Mouse (Mus musculus) liver, adult 2 months (tissue): Measurements from ENCODE around the gene Zc3h12a. TPM values are rescaled to one million over a fixed set of nuclear protein-coding genes. Genes with fewer than 3 reads are reported as not detected.

Experiments used
- DNase-seq: peaks from one replicate; pipeline ENCODE4 v3.0.0-alpha.2; 2011; ENCODE audit warnings: low read depth, low spot score; ENCODE audit errors: extremely low read depth
- H3K27ac ChIP-seq: fragments of 200-500 bp; replicated peaks from 2 replicates; pipeline ENCODE4 v1.5.1; 2012; ENCODE audit warnings: low read depth, mild to moderate bottlenecking, control low read depth, inconsistent platforms, low read length; ENCODE audit not compliant: insufficient read depth
- H3K27me3 ChIP-seq: fragments of 200-500 bp; 2 replicates; pipeline ENCODE4 v1.6.1; 2012; ENCODE audit warnings: mild to moderate bottlenecking, moderate library complexity, low read length, inconsistent platforms; ENCODE audit not compliant: control insufficient read depth, insufficient read depth
- H3K36me3 ChIP-seq: fragments of 200-500 bp; 2 replicates; pipeline ENCODE4 v1.6.1; 2012; ENCODE audit warnings: low read length, inconsistent platforms; ENCODE audit not compliant: control insufficient read depth, insufficient read depth
- H3K4me1 ChIP-seq: fragments of 200-500 bp; 2 replicates; pipeline ENCODE4 v1.6.1; 2011; ENCODE audit warnings: low read length; ENCODE audit not compliant: control insufficient read depth, insufficient read depth
- H3K4me3 ChIP-seq: fragments of 200-500 bp; 2 replicates; pipeline ENCODE4 v1.5.1; 2011; ENCODE audit warnings: low read depth, mild to moderate bottlenecking, control low read depth, low read length, moderate library complexity; ENCODE audit not compliant: insufficient read depth
- H3K79me2 ChIP-seq: fragments of 200-500 bp; 2 replicates; pipeline ENCODE4 v1.6.1; 2012; ENCODE audit warnings: inconsistent platforms, mild to moderate bottlenecking, low read length, moderate library complexity; ENCODE audit not compliant: control insufficient read depth, insufficient read depth
- H3K9ac ChIP-seq: fragments of 200-500 bp; 2 replicates; pipeline ENCODE4 v1.6.1; 2012; ENCODE audit warnings: low read depth, mild to moderate bottlenecking, control low read depth, inconsistent platforms, low read length
- CTCF ChIP-seq: fragments of 200-500 bp; IDR thresholded peaks from 2 replicates; pipeline ENCODE4 v1.5.1; 2011; ENCODE audit warnings: low read depth, low read length, control low read depth
- POLR2A ChIP-seq: fragments of 200-500 bp; IDR thresholded peaks from 2 replicates; pipeline ENCODE4 v1.6.1; 2011; ENCODE audit warnings: low read length, control low read depth; ENCODE audit not compliant: insufficient read depth; ENCODE audit errors: extremely low read depth
- WGBS: fragments of 180-500 bp; shearing (Covaris S2); methylation state at CpG from one replicate; pipeline ENCODE4 v1.1.7; 2018; 5-methylcytosine and 5-hydroxymethylcytosine counted together
- polyA plus RNA-seq: library from polyadenylated mRNA; depleted of rRNA; stranded (reverse); fragments of >200 nt; gene quantifications from 2 replicates; pipeline ENCODE4 v1.2.3, GENCODE M21; 2012
- total RNA-seq: library from RNA; depleted of rRNA; stranded (reverse); fragments of >200 nt; gene quantifications from 2 replicates; pipeline ENCODE4 v1.2.3, GENCODE M21; 2014

Gene Zc3h12a
- total and polyA plus RNA-seq, 2 experiments, result 0.74 to 3.0 TPM

DNA sequence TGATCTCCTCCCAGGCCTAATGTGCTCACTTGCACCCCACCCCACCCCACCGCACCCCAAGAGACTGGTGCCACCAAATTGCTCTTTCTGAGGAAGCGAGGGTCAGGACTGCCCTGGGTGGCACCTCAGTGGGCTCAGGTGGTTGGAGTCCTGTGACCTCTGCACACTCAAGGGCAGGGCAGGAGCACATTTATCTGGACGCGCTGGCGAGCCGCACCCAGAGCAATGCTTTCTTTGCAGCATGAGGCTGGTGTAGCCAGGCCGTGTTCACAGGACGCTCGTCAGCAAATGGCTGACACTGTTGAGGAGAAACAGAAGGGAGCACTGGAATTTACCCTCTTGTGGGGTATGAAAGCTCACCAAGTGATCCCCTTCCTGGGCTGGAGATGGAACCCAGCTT lies 22.3 kb downstream of the Zc3h12a start:
- H3K4me1 ChIP-seq, result no peaks in the 10 kb centered on the region
- no peaks in the 10 kb centered on the region for H3K27me3 ChIP-seq
- no peak for TF ChIP-seq POLR2A
- no peak for TF ChIP-seq CTCF
- H3K79me2 ChIP-seq, result no peaks in the 10 kb centered on the region
- WGBS, result 93% methylated on average over 9 of the region's 9 CpGs
- no peak for DNase-seq
- peaks cover 8% of the 10 kb centered on the region; the same call in 1 of the 2 replicates for H3K36me3 ChIP-seq
- no peak overlapping the region for H3K4me3 ChIP-seq
- H3K27ac ChIP-seq, result no peak overlapping the region
- H3K9ac ChIP-seq, result no peak overlapping the region

DNA sequence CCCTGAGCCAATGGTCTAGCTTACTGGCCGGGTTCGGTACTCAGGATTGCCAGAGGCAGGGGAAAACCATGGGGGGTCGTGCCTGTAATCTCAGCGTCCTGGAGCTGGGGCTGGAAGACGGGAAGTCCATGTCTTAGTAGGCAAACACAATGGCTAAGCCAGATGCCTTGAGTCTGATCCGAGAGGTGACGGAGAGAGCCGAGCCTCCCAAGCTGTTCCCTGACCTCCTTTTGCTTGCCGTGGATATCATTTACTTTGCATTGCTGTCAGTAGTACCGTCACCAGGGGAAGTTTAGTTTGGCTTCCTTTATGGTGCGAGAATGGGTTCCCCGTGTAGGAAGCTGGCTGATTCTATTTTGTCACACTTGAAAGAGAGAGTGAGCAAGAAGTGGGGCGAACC lies 26.3 kb downstream of the Zc3h12a start:
- 90% methylated on average over 13 of the region's 13 CpGs for WGBS
- no peak for DNase-seq
- TF ChIP-seq POLR2A (no peak), CTCF (no peak)
- Histone ChIP-seq H3K9ac (no peak overlapping the region), H3K27ac (no peak overlapping the region), H3K27me3 (no peaks in the 10 kb centered on the region), H3K4me3 (no peak overlapping the region), H3K36me3 (peaks cover 4% of the 10 kb centered on the region; the same call in 1 of the 2 replicates), H3K79me2 (peaks cover 3% of the 10 kb centered on the region; the same call in 1 of the 2 replicates), H3K4me1 (no peaks in the 10 kb centered on the region)

DNA sequence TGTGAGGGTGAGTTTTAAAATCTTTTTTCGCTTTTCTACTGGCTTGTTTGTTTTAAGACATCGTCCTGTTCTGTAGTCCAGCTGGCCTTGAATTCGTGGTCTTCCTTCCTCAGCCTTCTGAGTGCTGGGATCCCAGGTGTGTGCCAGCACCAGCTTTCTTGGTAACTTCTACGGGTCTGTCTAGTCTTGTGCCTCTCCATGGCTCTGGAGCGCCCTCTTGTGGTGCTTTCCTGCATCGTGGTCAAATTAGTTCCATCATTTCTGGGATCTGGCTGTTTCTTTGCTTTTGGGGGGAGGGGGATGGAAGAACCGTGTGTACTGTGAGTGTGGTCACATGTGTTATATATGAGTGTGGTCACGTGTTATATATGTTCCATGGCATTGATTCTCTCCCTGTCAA lies 28.2 kb downstream of the Zc3h12a start:
- TF ChIP-seq CTCF, result peak; percentile 85
- no peak for TF ChIP-seq POLR2A
- H3K79me2 ChIP-seq, result peaks cover 3% of the 10 kb centered on the region; the same call in 1 of the 2 replicates
- no peak overlapping the region for H3K4me3 ChIP-seq
- peaks cover 4% of the 10 kb centered on the region; the same call in 1 of the 2 replicates for H3K36me3 ChIP-seq
- no peaks in the 10 kb centered on the region for H3K4me1 ChIP-seq
- peak; percentile 47 for DNase-seq
- no peaks in the 10 kb centered on the region for H3K27me3 ChIP-seq
- H3K9ac ChIP-seq, result no peak overlapping the region
- H3K27ac ChIP-seq, result no peak overlapping the region
- 9% methylated on average over 8 of the region's 8 CpGs for WGBS

DNA sequence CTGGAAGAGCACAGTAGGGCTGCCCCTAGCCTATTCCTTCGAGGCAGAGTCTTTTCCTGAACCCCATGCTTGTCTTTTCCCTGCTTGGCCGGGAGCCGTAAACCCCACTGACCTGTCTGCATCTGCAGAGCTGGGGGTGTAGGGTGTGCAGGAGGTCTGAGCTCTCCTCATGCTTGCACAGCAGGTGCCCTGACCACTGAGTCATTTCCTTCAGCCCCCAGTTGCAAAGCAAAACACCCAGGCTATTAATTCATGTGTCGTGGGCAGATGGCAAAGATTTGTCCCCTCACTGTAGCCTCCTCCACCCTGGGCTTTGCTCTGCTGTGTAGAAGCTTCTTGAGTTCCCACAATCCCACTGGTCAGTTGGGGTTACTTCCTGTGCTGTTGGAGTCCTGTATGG lies 30.2 kb downstream of the Zc3h12a start:
- no peak overlapping the region for H3K4me3 ChIP-seq
- no peaks in the 10 kb centered on the region for H3K36me3 ChIP-seq
- no peak overlapping the region for H3K27ac ChIP-seq
- H3K27me3 ChIP-seq, result no peaks in the 10 kb centered on the region
- WGBS, result 78% methylated on average over 4 of the region's 4 CpGs
- H3K4me1 ChIP-seq, result no peaks in the 10 kb centered on the region
- TF ChIP-seq CTCF (no peak), POLR2A (no peak)
- peaks cover 3% of the 10 kb centered on the region; the same call in 1 of the 2 replicates for H3K79me2 ChIP-seq
- no peak overlapping the region for H3K9ac ChIP-seq
- DNase-seq, result no peak

DNA sequence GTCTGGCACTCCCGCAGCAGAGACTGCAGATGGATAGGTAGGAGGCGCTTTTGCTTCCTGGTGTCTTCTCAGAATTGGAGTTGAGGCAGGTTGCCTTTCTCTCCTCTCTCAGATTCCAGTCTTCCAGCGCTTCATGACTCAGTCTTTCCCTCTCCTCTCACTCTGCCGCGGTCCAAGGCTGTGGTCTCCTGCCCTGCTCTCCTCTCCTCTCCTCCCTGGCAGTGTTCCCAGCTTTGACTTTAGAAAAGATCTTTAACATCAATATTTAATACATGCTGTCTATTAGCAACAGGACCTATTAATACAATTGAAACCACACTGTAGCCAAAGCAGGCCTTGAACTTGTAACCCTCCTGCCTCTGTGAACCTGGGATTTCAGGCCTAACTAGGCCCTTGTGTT lies 31.6 kb downstream of the Zc3h12a start:
- Histone ChIP-seq H3K79me2 (peaks cover 3% of the 10 kb centered on the region; the same call in 1 of the 2 replicates), H3K27me3 (no peaks in the 10 kb centered on the region), H3K4me1 (no peaks in the 10 kb centered on the region), H3K9ac (no peak overlapping the region), H3K27ac (no peak overlapping the region), H3K4me3 (no peak overlapping the region), H3K36me3 (peaks cover 2% of the 10 kb centered on the region; the same call in 1 of the 2 replicates)
- DNase-seq, result no peak
- TF ChIP-seq POLR2A, result no peak
- TF ChIP-seq CTCF, result no peak
- WGBS, result 84% methylated on average over 5 of the region's 5 CpGs

DNA sequence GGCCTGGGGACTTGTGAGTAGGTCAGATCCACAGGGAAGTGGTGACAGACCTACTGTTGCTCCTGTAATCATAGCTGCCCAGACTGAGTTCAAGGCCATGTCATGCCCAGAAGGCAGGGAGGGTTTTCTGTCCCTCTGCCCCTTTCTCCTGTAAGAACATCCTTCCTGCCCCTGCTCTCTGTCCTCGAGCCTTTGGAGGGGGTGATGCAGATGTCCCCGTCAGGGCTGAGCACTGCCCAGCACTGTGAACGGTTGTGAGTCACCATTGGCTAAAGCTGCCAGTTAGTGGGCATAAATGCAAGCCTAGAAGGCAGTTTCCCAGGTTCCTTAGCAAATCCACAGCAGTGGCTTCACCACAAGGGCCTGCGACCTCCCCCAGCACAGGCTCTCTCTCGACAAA lies 34.6 kb downstream of the Zc3h12a start:
- 92% methylated on average over 5 of the region's 5 CpGs for WGBS
- DNase-seq, result no peak
- H3K36me3 ChIP-seq, result peaks cover 5% of the 10 kb centered on the region; the same call in 1 of the 2 replicates

More for the DNA sequence above, 34.6 kb downstream of the Zc3h12a start:
- no peak overlapping the region for H3K27ac ChIP-seq
- no peak overlapping the region for H3K9ac ChIP-seq
- TF ChIP-seq POLR2A (no peak), CTCF (no peak)
- peaks cover 3% of the 10 kb centered on the region; the same call in 1 of the 2 replicates for H3K79me2 ChIP-seq
- no peak overlapping the region for H3K4me3 ChIP-seq
- no peaks in the 10 kb centered on the region for H3K4me1 ChIP-seq
- no peaks in the 10 kb centered on the region for H3K27me3 ChIP-seq
